Mouse (Mus musculus) liver, embryonic 13.5 days (tissue): Measurements from ENCODE around the gene Pithd1. TPM values are rescaled to one million over a fixed set of nuclear protein-coding genes. Genes with fewer than 3 reads are reported as not detected.

Experiments
- ATAC-seq: fragments of 200-750 bp; cut with Nextera tagmentation; 2 replicates; pipeline ENCODE4 v1.8.0; 2017; ENCODE audit warnings: low read depth, mild to moderate bottlenecking, moderate number of reproducible peaks, moderate library complexity
- DNase-seq: peaks from one replicate; pipeline ENCODE4 v3.0.0; 2022
- H3K27ac ChIP-seq: fragments of 300-500 bp; sonication (generic); 2 replicates; pipeline ENCODE4 v1.5.1; 2015; ENCODE audit warnings: moderate library complexity, mild to moderate bottlenecking, inconsistent platforms
- H3K27me3 ChIP-seq: fragments of 300-500 bp; sonication (generic); 2 replicates; pipeline ENCODE4 v1.6.1; 2015; ENCODE audit warnings: mild to moderate bottlenecking, inconsistent platforms
- H3K36me3 ChIP-seq: fragments of 300-500 bp; sonication (generic); 2 replicates; pipeline ENCODE4 v1.6.1; 2015; ENCODE audit warnings: mild to moderate bottlenecking, inconsistent platforms
- H3K4me1 ChIP-seq: fragments of 300-500 bp; sonication (generic); replicated peaks from 2 replicates; pipeline ENCODE4 v1.6.1; 2015; ENCODE audit warnings: inconsistent platforms
- H3K4me2 ChIP-seq: fragments of 300-500 bp; sonication (generic); 2 replicates; pipeline ENCODE4 v1.6.1; 2015; ENCODE audit warnings: inconsistent platforms, mild to moderate bottlenecking, moderate library complexity
- H3K4me3 ChIP-seq: fragments of 300-500 bp; sonication (generic); replicated peaks from 2 replicates; pipeline ENCODE4 v1.5.1; 2015; ENCODE audit warnings: mild to moderate bottlenecking, inconsistent platforms
- H3K9ac ChIP-seq: fragments of 300-500 bp; sonication (generic); 2 replicates; pipeline ENCODE4 v1.6.1; 2015; ENCODE audit warnings: mild to moderate bottlenecking, inconsistent platforms
- H3K9me3 ChIP-seq: fragments of 300-500 bp; sonication (generic); replicated peaks from 2 replicates; pipeline ENCODE4 v1.6.1; 2016; ENCODE audit warnings: inconsistent platforms
- WGBS: fragments of 180-500 bp; shearing (Covaris S2); methylation state at CpG from one replicate; pipeline ENCODE4 v1.1.7; 2015; ENCODE audit not compliant: insufficient replicate concordance; 5-methylcytosine and 5-hydroxymethylcytosine counted together
- polyA plus RNA-seq: library from polyadenylated mRNA; unstranded; fragments of >200 nt; fragmentation: Nextera tagmentation; extraction: Ambion mirVana; gene quantifications from 2 replicates; pipeline ENCODE4 v1.2.1, GENCODE M21; 2015

Gene Pithd1
- polyA plus RNA-seq, 1 experiment from 2014 or later = 99.8 TPM

DNA sequence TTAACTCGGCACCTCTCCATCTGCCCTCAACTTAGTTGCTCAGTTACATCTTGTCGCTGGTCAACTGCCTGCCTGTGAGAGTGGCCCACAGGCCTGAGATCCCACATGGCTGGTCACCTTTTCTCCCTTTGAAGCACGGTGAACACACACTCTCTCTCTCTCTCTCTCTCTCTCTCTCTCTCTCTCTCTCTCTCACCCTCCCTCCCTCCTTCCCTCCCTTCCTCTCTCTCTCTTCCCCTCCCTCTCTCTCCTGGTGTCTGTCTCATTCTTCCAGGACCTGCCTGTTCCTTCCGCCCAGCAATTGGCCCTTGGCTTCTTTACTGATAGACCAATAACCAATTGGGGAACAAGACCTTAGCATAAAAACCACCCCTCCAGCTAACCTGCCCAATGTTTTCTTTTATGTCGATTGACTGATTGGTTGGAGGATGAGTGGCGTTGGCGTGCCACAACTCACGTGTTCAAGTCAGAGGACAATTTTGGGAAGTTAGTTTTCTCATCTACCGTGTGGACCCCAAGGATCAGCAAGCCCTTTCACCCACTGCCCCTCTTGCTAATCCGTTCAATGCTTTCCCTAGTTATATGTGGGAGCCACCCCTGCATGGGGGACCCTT, 60.8 kb downstream of the Pithd1 start:
- Histone ChIP-seq H3K4me1 (peaks cover 34% of the 10 kb centered on the region), H3K9ac (no peak overlapping the region), H3K9me3 (no peaks in the 10 kb centered on the region), H3K4me2 (no peak overlapping the region), H3K27me3 (no peaks in the 10 kb centered on the region), H3K27ac (no peak overlapping the region), H3K4me3 (no peak overlapping the region), H3K36me3 (peaks cover 30% of the 10 kb centered on the region)
- WGBS = 63% methylated on average over 10 of the region's 10 CpGs
- no peak for DNase-seq
- ATAC-seq = no peak

Other genes with a start within 250 kb of the Pithd1 start
- 0.08 and 0.20 TPM in 2 replicates for gene Myom3, start 227.5 kb downstream of the Pithd1 start, polyA plus RNA-seq
- gene Srsf10, start 131.5 kb downstream of the Pithd1 start, polyA plus RNA-seq = 119 and 147 TPM in 2 replicates
- gene Pnrc2, start 113.4 kb downstream of the Pithd1 start, polyA plus RNA-seq = 88.0 and 109 TPM in 2 replicates
- 2.5 and 3.0 TPM in 2 replicates for gene Cnr2, start 91.9 kb downstream of the Pithd1 start, polyA plus RNA-seq
- gene Fuca1, start 66.5 kb downstream of the Pithd1 start, polyA plus RNA-seq = 18.1 and 21.4 TPM in 2 replicates
- gene Hmgcl, start 40.8 kb downstream of the Pithd1 start, polyA plus RNA-seq = 71.9 and 73.5 TPM in 2 replicates
- gene Gale, start 23.5 kb downstream of the Pithd1 start, polyA plus RNA-seq = 35.6 and 35.7 TPM in 2 replicates
- gene Lypla2, start 14.6 kb downstream of the Pithd1 start, polyA plus RNA-seq = 48.9 and 49.7 TPM in 2 replicates
- 27.7 and 35.1 TPM in 2 replicates for gene Eloa, start 34.5 kb upstream of the Pithd1 start, polyA plus RNA-seq
- gene Rpl11, start 66.2 kb upstream of the Pithd1 start, polyA plus RNA-seq = 341 and 377 TPM in 2 replicates
- gene Id3, start 156.2 kb upstream of the Pithd1 start, polyA plus RNA-seq = 48.1 and 51.3 TPM in 2 replicates
- 64.7 and 72.1 TPM in 2 replicates for gene E2f2, start 185.1 kb upstream of the Pithd1 start, polyA plus RNA-seq
- gene Asap3, start 219.1 kb upstream of the Pithd1 start, polyA plus RNA-seq = 1.1 and 1.4 TPM in 2 replicates